Mouse (Mus musculus) liver, embryonic 13.5 days (tissue): ENCODE results near the gene Praf2. TPM values are rescaled to one million over a fixed set of nuclear protein-coding genes. Genes with fewer than 3 reads are reported as not detected.
A peak's percentile ranks its signal among the peaks of the same experiment; 100 is the strongest.

ENCODE experiments used
- ATAC-seq: fragments of 200-750 bp; cut with Nextera tagmentation; 2 replicates; pipeline ENCODE4 v1.8.0; 2017; ENCODE audit warnings: low read depth, mild to moderate bottlenecking, moderate number of reproducible peaks, moderate library complexity
- DNase-seq: peaks from one replicate; pipeline ENCODE4 v3.0.0; 2022
- H3K27ac ChIP-seq: fragments of 300-500 bp; sonication (generic); 2 replicates; pipeline ENCODE4 v1.5.1; 2015; ENCODE audit warnings: moderate library complexity, mild to moderate bottlenecking, inconsistent platforms
- H3K27me3 ChIP-seq: fragments of 300-500 bp; sonication (generic); 2 replicates; pipeline ENCODE4 v1.6.1; 2015; ENCODE audit warnings: mild to moderate bottlenecking, inconsistent platforms
- H3K36me3 ChIP-seq: fragments of 300-500 bp; sonication (generic); 2 replicates; pipeline ENCODE4 v1.6.1; 2015; ENCODE audit warnings: mild to moderate bottlenecking, inconsistent platforms
- H3K4me1 ChIP-seq: fragments of 300-500 bp; sonication (generic); replicated peaks from 2 replicates; pipeline ENCODE4 v1.6.1; 2015; ENCODE audit warnings: inconsistent platforms
- H3K4me2 ChIP-seq: fragments of 300-500 bp; sonication (generic); 2 replicates; pipeline ENCODE4 v1.6.1; 2015; ENCODE audit warnings: inconsistent platforms, mild to moderate bottlenecking, moderate library complexity
- H3K4me3 ChIP-seq: fragments of 300-500 bp; sonication (generic); replicated peaks from 2 replicates; pipeline ENCODE4 v1.5.1; 2015; ENCODE audit warnings: mild to moderate bottlenecking, inconsistent platforms
- H3K9ac ChIP-seq: fragments of 300-500 bp; sonication (generic); 2 replicates; pipeline ENCODE4 v1.6.1; 2015; ENCODE audit warnings: mild to moderate bottlenecking, inconsistent platforms
- H3K9me3 ChIP-seq: fragments of 300-500 bp; sonication (generic); replicated peaks from 2 replicates; pipeline ENCODE4 v1.6.1; 2016; ENCODE audit warnings: inconsistent platforms
- WGBS: fragments of 180-500 bp; shearing (Covaris S2); methylation state at CpG from one replicate; pipeline ENCODE4 v1.1.7; 2015; ENCODE audit not compliant: insufficient replicate concordance; 5-methylcytosine and 5-hydroxymethylcytosine counted together
- polyA plus RNA-seq: library from polyadenylated mRNA; unstranded; fragments of >200 nt; fragmentation: Nextera tagmentation; extraction: Ambion mirVana; gene quantifications from 2 replicates; pipeline ENCODE4 v1.2.1, GENCODE M21; 2015

The Praf2 gene
- polyA plus RNA-seq, 1 experiment from 2014 or later: 8.3 TPM

DNA sequence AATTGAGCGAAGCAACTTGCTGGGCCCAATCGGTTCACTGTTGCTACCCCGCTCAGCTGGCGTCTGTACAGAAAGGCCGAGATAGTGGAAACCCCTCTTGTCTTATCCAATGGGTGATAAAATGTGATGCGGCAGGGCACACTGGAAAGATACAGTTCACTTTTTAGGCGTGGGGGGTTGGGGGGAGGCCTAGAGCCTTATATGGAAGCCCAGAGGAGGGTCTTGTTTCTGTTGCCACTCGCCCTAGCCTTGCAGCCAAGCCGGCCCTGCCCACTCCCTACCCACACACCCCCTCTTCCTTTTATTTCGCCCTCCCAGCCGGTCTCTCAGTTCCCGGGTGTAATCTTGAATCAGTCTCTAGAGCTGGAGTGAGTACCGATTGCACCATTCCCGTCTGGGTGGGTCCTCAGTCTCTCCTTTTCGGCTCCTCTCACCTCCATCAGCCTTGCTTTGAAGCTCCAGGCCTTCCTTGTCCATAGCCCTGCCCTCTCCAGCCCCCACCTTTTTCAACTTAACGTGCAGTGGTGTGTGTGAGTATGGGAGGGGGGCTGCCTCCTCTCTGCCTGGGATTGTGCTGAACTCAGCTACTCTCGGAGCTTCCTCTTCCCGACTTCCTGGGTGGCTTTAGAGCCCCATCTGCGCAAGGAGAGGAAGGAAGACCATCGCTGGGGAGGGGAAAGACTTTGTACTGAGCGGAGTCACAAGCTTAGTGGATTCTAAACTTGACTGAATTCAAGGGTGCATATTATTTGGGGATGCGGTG is 35.6 kb downstream of the Praf2 start:
- Histone ChIP-seq H3K27me3 (no peaks in the 10 kb centered on the region), H3K36me3 (peaks cover 23% of the 10 kb centered on the region), H3K9ac (peak overlapping the region; percentile 78), H3K4me3 (peak overlapping the region; percentile 73), H3K4me2 (peak overlapping the region; percentile 84), H3K27ac (peak overlapping the region; percentile 74), H3K4me1 (peaks cover 45% of the 10 kb centered on the region), H3K9me3 (no peaks in the 10 kb centered on the region)
- no peak for DNase-seq
- ATAC-seq: no peak
- WGBS: 9% methylated on average over 22 of the region's 22 CpGs

GRCm38 (mm10) chrX:7764657-7765280 is 36.5 kb downstream of the Praf2 start:
- Histone ChIP-seq H3K27ac (no peak overlapping the region), H3K9ac (peak overlapping the region; percentile 78; the same call in 1 of the 2 replicates), H3K4me1 (peaks cover 53% of the 10 kb centered on the region), H3K27me3 (no peaks in the 10 kb centered on the region), H3K9me3 (no peaks in the 10 kb centered on the region), H3K36me3 (peaks cover 24% of the 10 kb centered on the region), H3K4me3 (peak overlapping the region; percentile 73), H3K4me2 (peak overlapping the region; percentile 84)
- WGBS: 33% methylated on average over 9 of the region's 9 CpGs
- ATAC-seq (no peak), DNase-seq (no peak)

DNA sequence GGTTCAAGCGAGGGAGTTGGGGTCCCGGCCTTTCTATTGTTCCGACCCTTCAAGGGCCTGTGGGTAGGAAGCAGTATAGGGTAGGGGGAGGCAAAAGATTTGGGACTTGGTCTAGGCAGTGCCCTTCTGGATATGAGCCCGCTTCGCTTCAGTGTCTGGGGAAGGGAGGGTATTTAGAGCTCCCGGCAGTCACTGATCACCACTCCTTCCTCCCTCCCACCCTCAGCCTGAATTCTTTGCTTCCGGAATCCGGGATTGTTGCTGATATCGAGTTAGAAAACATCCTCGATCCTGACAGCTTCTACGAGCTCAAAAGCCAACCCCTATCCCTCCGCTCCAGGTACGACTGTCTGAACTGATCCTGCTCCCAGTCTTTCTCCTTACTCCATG is 37.0 kb downstream of the Praf2 start:
- peaks cover 53% of the 10 kb centered on the region for H3K4me1 ChIP-seq

GRCm38 (mm10) chrX:7765764-7766163 is 37.5 kb downstream of the Praf2 start:
- Histone ChIP-seq H3K9ac (peak overlapping the region; percentile 61), H3K4me2 (peak overlapping the region; percentile 84), H3K27ac (peak overlapping the region; percentile 64), H3K4me1 (peaks cover 53% of the 10 kb centered on the region), H3K27me3 (no peaks in the 10 kb centered on the region), H3K9me3 (no peaks in the 10 kb centered on the region), H3K4me3 (peak overlapping the region; percentile 73), H3K36me3 (peaks cover 32% of the 10 kb centered on the region)
- 8% methylated on average over 11 of the region's 11 CpGs for WGBS
- peak; percentile 44 for ATAC-seq
- DNase-seq: peak; percentile 61

More for the DNA sequence above, 37.0 kb downstream of the Praf2 start:
- peak overlapping the region; percentile 64; the same call in 1 of the 2 replicates for H3K27ac ChIP-seq
- DNase-seq (no peak), ATAC-seq (no peak)
- H3K4me2 ChIP-seq: peak overlapping the region; percentile 84
- H3K4me3 ChIP-seq: peak overlapping the region; percentile 73
- peaks cover 27% of the 10 kb centered on the region for H3K36me3 ChIP-seq
- H3K9ac ChIP-seq: peak overlapping the region; percentile 61
- H3K27me3 ChIP-seq: no peaks in the 10 kb centered on the region
- WGBS: 22% methylated on average over 13 of the region's 13 CpGs
- H3K9me3 ChIP-seq: no peaks in the 10 kb centered on the region

DNA sequence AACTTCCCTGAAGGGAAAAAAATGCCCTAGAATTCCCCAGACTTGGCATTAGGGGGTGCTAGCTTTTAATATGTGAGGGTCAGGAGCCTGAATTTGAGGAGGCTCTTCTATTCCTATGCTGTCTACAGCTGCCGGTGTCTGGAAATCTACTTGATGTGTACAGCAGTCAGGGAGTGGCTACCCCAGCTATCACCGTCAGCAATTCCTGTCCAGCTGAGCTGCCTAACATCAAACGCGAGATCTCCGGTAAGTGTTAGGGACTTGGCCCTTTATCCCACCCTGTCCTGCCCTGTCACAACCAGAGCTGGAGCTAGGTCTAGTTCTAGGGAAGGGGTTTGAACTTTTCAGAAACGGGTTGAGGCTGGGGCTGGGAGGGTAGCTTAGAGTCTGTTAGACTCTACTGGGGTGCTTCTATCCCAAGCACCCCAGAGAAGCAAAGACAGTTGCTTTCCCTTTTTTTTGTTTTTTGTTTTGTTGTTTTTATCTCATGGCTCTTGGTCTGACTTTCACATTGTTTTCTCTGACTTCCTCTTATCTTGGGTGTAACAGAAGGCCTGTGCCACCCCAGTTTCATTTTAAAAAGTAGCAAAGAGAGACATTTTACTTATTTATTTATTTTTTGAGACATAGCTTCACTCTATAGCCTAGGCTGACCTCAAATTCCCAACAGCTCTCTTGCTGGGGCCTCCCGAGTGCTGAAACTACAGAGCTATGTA is 41.2 kb downstream of the Praf2 start:
- peak; percentile 52; the same call in 1 of the 2 replicates for ATAC-seq
- peak overlapping the region; percentile 24 for H3K4me2 ChIP-seq
- H3K9me3 ChIP-seq: no peaks in the 10 kb centered on the region
- H3K4me3 ChIP-seq: no peak overlapping the region
- peaks cover 35% of the 10 kb centered on the region for H3K4me1 ChIP-seq
- WGBS: 51% methylated on average over 7 of the region's 7 CpGs
- H3K9ac ChIP-seq: no peak overlapping the region; the same call in 1 of the 2 replicates
- peaks cover 53% of the 10 kb centered on the region for H3K36me3 ChIP-seq
- peak overlapping the region; percentile 71 for H3K27ac ChIP-seq
- DNase-seq: no peak
- H3K27me3 ChIP-seq: no peaks in the 10 kb centered on the region

GRCm38 (mm10) chrX:7772766-7773165 is 44.5 kb downstream of the Praf2 start:
- WGBS: 43% methylated on average over 2 of the region's 2 CpGs
- Histone ChIP-seq H3K9me3 (no peaks in the 10 kb centered on the region), H3K36me3 (peaks cover 40% of the 10 kb centered on the region)

GRCm38 (mm10) chrX:7775501-7776205 is 47.4 kb downstream of the Praf2 start:
- no peaks in the 10 kb centered on the region for H3K27me3 ChIP-seq
- peak overlapping the region; percentile 47; the same call in 1 of the 2 replicates for H3K27ac ChIP-seq
- ATAC-seq (no peak), DNase-seq (no peak)
- no peak overlapping the region; the same call in 1 of the 2 replicates for H3K9ac ChIP-seq
- WGBS: 64% methylated on average over 9 of the region's 9 CpGs
- H3K4me2 ChIP-seq: no peak overlapping the region
- H3K4me3 ChIP-seq: no peak overlapping the region
- no peaks in the 10 kb centered on the region for H3K9me3 ChIP-seq
- peaks cover 23% of the 10 kb centered on the region for H3K36me3 ChIP-seq
- peaks cover 37% of the 10 kb centered on the region for H3K4me1 ChIP-seq

More at GRCm38 (mm10) chrX:7772766-7773165, 44.5 kb downstream of the Praf2 start:
- Histone ChIP-seq H3K4me1 (peaks cover 27% of the 10 kb centered on the region), H3K4me3 (no peak overlapping the region), H3K9ac (no peak overlapping the region), H3K4me2 (no peak overlapping the region), H3K27me3 (no peaks in the 10 kb centered on the region), H3K27ac (no peak overlapping the region)
- ATAC-seq: no peak
- DNase-seq: no peak

GRCm38 (mm10) chrX:7776329-7777082 is 48.3 kb downstream of the Praf2 start:
- Histone ChIP-seq H3K4me1 (peaks cover 42% of the 10 kb centered on the region), H3K9ac (no peak overlapping the region), H3K4me2 (no peak overlapping the region), H3K27me3 (no peaks in the 10 kb centered on the region), H3K9me3 (no peaks in the 10 kb centered on the region), H3K36me3 (peaks cover 19% of the 10 kb centered on the region), H3K27ac (peak overlapping the region; percentile 95), H3K4me3 (no peak overlapping the region)
- WGBS: 34% methylated on average over 8 of the region's 8 CpGs
- ATAC-seq: peak; percentile 59
- DNase-seq: peak; percentile 38

GRCm38 (mm10) chrX:7778450-7779244 is 50.4 kb downstream of the Praf2 start:
- DNase-seq (peak; percentile 57), ATAC-seq (peak; percentile 90)
- Histone ChIP-seq H3K27me3 (no peaks in the 10 kb centered on the region), H3K36me3 (peaks cover 8% of the 10 kb centered on the region), H3K9me3 (no peaks in the 10 kb centered on the region), H3K4me2 (peak overlapping the region; percentile 53), H3K9ac (peak overlapping the region; percentile 60), H3K27ac (peak overlapping the region; percentile 95), H3K4me3 (peak overlapping the region; percentile 18; the same call in 1 of the 2 replicates), H3K4me1 (peaks cover 42% of the 10 kb centered on the region)
- WGBS: 30% methylated on average over 7 of the region's 7 CpGs
